Mouse (Mus musculus) c-Kit-positive CD71-positive TER-119-negative erythroid progenitor cells, embryonic 14.5 days (primary cell): ENCODE measurements around the gene Nlk.
"Not testable (repeated sequence)": the region's sequence is repeated elsewhere in the genome, so short reads cannot be mapped to it uniquely, and the experiment has no call there.

Experiments
- DNase-seq: peaks from one replicate; pipeline ENCODE4 v3.0.0-alpha.2; 2013; ENCODE audit warnings: low read depth

Nlk gene

GRCm38 (mm10) chr11:78544449-78545111 is 152.6 kb downstream of the Nlk start:
- DNase-seq, result no peak

GRCm38 (mm10) chr11:78540358-78540757 is 156.8 kb downstream of the Nlk start:
- no peak for DNase-seq

GRCm38 (mm10) chr11:78536690-78537084 is 160.5 kb downstream of the Nlk start:
- DNase-seq, result no peak

- DNase-seq, result peak; percentile 99
Observed at GRCm38 (mm10) chr11:78536080-78536689, 161.0 kb downstream of the Nlk start, which contains the start of the genes Tnfaip1 and Ift20. Gene Tnfaip1, minus strand, starts transcription at chr11:78536332. Gene Ift20, plus strand, starts transcription at chr11:78536361.

- no peak for DNase-seq
Observed at GRCm38 (mm10) chr11:78535376-78536079, 161.6 kb downstream of the Nlk start.

GRCm38 (mm10) chr11:78534516-78534915 is 162.7 kb downstream of the Nlk start:
- no peak for DNase-seq

GRCm38 (mm10) chr11:78531515-78531914 is 165.7 kb downstream of the Nlk start:
- DNase-seq, result not testable (repeated sequence)

GRCm38 (mm10) chr11:78531046-78531445 is 166.1 kb downstream of the Nlk start:
- no peak for DNase-seq

- no peak for DNase-seq
Observed at GRCm38 (mm10) chr11:78530001-78530400, 167.2 kb downstream of the Nlk start.

GRCm38 (mm10) chr11:78528714-78529113 is 168.5 kb downstream of the Nlk start:
- no peak for DNase-seq

- DNase-seq, result no peak
Observed at GRCm38 (mm10) chr11:78524838-78525237, 172.3 kb downstream of the Nlk start.

- DNase-seq, result no peak
Observed at GRCm38 (mm10) chr11:78523241-78523955, 173.8 kb downstream of the Nlk start.

GRCm38 (mm10) chr11:78522481-78522997 is 174.6 kb downstream of the Nlk start:
- no peak for DNase-seq

GRCm38 (mm10) chr11:78521880-78522279 is 175.3 kb downstream of the Nlk start:
- DNase-seq, result no peak

- no peak for DNase-seq
Observed at GRCm38 (mm10) chr11:78518931-78519330, 178.2 kb downstream of the Nlk start.
